Mouse (Mus musculus): ENCODE data around the gene Glrp1.

The Glrp1 gene

DNA sequence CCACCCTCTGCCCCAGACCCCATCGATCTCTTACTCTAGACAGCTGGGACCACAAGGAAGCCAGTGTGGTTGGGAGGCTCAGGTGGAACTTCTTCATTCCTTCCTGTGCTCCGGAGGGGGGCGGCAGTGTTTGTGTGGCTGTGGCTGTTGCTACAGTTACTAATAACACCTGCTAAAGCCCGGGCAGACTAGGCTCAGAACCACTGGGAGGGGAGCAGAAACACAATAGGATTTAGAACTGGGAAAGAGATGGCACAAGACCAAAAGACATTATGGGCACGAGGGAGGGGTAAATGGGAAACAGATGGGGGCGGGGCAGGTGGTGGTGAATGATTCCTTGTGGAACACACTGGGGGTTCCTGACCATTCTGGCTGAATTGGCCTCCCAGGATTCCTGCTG is 47.4 kb downstream of the Glrp1 start:
- DNase-seq (ENCODE audit: low spot score) = peak; percentile 29

DNA sequence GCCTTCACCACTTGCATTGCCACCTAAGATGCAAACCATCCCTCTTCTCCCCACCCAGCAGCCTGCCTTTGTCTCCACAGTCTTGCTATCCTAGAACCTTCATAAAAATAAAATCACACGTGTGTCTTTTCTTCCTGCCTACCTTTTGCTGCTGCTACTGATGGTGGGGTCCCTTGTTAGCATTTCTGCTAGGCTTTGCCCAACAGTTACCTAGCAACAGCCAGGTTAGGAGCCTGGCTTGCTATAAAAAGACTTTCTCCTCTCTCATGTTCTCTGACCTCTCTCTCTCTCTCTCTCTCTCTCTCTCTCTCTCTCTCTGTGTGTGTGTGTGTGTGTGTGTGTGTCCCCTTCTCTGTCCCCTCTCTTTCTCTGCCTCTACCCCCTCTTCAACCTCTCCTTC is 48.8 kb downstream of the Glrp1 start:
- DNase-seq (ENCODE audit: low spot score) = no peak

DNA sequence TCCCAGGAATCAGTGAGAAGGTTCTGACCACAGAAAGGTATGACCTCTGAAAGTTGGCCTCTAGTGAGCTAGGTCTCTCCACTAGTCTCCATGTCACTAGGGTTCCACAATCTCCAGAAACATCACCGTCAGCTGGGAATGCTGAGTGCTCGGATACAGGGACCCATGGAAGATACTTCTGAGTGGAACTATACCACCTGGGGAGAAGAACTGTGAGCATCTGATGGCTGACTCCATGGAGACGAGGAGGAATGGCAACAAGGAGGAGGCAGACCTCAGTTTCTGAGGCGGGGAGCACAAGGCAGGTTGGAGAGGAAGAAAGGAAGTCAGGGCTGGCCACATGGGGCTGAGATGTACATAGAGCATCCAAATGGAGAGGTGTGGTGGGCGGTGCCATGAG is 50.2 kb downstream of the Glrp1 start:
- DNase-seq (ENCODE audit: low spot score) = no peak

DNA sequence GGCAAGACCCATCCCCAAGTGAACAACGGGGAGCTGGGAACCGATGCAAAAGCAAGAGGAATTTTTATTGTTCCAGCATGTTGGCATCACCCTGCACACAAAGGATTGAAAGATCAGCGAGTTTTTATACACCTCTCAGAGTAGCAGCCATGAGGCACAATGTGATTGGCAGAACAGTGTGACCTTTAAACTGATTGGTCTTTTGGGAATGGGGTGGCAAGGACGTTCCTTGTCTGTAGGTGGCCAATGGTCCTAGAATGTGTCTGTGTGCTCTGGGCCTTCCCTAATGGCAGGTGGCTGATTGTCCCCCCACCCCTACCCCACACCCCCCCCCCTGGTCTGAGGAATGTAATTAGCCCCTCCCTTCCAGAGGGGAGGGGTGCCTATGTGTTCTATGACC is 50.7 kb downstream of the Glrp1 start:
- DNase-seq (ENCODE audit: low spot score) = no peak

DNA sequence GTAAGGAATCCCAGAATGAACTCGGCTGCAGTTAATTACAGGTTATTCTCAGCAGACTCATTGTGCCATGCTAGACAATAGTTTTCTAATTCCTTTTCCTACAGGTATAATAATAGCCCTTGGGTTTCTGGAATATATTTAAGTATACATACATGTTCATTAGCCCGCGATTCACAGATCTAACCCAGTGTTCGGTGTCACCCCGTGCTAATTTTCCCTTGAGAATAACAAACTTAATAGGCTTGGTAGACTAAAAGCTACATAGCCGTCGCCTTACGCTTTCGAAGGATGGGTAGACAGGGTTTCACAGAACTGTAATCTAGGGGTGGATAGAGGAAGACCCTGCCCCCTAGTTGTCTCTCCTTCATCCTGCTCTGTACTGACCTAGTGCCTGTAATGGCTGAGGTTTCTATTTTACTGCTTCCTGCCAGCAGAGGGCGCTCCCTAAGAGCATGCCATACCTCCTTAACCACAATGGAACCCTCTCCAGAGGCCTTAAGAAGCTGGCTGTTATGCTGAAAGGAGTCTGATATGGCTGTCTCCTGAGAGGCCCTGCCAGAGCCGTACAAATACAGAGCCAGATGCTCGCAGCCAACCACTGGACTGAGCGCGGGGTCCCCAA is 53.3 kb downstream of the Glrp1 start:
- DNase-seq (ENCODE audit: low spot score) = peak; percentile 57

DNA sequence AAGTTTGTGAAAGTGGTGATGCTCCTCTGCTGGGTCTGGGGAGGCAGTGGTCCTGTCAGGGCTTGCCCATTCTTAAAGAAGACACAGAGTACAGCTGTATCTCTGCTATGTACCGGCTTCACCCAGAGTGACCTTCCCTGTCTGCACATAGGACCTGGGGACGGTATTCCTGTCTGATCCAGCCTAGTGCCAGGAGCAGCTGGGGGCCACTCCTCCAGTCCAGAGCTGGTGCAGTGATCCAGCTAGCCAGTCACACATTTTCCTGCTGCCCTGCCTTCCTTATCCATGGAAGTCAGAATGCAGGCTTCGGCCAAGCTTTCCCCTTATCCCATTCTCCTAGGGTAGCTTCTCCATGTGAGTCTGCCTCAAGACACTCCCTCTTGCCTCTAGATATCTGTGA is 54.1 kb downstream of the Glrp1 start:
- DNase-seq (ENCODE audit: low spot score) = no peak

GRCm38 (mm10) chr1:88454703-88455102 is 55.2 kb downstream of the Glrp1 start:
- DNase-seq (ENCODE audit: low spot score) = no peak

DNA sequence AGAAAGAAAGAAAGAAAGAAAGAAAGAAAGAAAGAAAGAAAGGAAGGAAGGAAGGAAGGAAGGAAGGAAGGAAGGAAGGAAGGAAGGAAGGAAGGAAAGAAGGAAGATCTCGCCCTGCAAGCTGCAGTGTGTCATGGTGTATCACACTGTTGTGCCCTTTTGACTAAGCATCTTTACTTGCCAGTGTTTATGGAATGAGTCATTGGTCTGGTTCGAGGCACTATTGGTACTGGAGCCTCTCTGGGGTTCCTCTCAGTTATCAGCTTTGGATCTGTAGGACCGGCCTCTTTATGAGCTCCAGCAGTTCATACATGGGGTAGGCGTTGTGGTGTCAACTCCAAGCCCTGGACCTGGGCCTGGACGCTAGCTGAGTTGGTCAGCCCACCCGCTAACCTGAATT is 57.7 kb downstream of the Glrp1 start:
- no peak for DNase-seq (ENCODE audit: low spot score)

- no peak for DNase-seq (ENCODE audit: low spot score)
Observed at GRCm38 (mm10) chr1:88450668-88451067, 59.2 kb downstream of the Glrp1 start.

All from ovary, postnatal 14 days (tissue).